Mouse (Mus musculus) layer of hippocampus, adult 9-10 months (tissue): ENCODE data around the gene Ldb3.

Experiments used
- DNase-seq: peaks from one replicate; pipeline ENCODE4 v3.0.0; 2022; ENCODE audit warnings: low spot score

The Ldb3 gene

DNA sequence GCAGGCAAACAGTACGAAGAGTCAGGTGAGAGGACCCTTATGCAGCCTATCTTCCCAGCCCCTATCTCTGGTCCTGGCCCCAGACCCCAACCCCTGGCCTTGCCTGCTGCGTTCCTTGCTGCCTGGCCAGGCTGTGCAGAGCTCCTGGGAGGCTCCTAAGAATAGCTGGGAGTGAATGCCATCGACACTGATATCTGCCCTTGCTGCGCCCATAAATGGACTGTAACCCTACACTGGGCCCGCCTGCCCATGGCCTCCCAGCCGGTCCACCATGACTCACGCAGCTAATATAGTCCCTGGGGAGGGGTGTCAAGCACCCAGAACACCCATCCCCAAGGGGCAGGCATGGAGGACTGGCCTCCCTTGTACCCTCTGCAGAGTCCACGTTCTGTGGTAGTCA, at the start of gene Ldb3:
Gene Ldb3 (minus strand): TSS at position 185 of the 400 bp plus-strand sequence.
- no peak for DNase-seq

DNA sequence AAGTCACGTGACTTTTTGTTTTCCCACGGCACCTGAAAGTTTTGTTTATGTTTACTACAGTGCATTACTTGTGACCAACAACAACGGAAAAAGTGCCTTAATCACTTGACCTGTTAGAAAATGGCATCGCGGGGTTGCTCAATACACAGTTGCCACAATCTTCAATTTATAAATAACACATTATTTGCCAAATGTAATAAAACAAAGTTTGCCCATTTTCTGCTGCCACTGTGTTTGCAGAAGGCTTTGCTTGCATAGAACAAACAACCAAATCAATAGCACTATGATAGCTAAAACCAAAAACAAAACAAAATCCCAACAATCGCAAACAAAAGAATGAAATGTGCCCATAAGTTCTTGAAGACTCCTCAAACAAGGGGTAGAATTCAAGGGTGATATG, 47.2 kb upstream of the Ldb3 start:
- no peak for DNase-seq

DNA sequence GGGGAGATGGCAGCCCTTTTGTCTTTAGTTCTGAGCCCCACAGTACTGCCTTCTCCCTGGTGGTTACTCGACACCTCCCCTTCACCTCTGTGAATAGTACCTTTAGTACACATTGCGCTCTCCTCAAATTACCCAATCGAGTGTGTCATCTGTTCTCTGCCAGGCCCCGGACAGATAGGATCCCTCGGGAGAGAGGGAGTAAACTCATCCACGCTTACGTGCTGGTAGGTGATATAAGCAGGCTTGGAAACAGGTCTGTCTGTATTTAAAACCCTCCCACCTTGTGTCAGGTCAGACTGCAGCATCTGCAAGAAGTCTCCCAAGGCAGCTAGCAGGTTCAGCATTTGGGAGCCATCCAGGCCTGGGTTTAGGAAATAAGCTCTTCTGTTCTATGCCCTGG, 46.7 kb upstream of the Ldb3 start:
- DNase-seq: no peak

GRCm38 (mm10) chr14:34632722-34633448, 44.4 kb upstream of the Ldb3 start:
- DNase-seq: no peak

GRCm38 (mm10) chr14:34626824-34627223, 38.3 kb upstream of the Ldb3 start:
- DNase-seq: no peak

DNA sequence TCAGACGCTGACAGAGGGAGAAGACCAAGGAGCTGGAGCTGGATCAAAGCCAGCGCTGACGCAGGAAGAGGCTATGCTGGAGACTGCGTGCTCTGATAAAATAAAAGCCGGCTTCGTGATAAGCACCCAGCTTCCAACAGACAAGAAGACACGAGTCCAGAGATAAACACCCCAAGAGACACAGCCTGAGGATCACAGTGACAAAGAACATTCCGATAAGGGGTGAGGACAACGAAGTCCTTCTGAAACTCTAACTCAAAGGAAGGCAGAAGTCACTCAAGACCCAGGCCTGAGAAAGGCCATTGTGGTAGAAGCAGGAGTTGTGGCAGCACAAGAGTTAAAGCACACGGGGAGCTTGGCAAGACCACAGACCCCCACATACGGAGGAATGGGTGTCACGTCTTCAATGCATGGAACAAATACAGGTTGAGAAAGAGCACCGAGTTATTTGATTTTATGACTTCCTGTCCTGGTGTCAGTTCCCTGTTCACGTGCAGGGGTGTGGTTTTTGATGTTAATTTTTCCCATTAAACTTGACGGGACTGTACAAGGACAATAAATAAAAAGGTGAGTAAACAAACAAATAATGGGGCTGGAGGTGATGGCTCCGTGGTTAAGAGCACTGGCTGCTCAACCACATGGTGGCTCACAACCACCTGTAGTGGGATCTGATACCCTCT, 35.2 kb upstream of the Ldb3 start:
- DNase-seq: no peak

- DNase-seq: no peak
Measured at GRCm38 (mm10) chr14:34623074-34623473, 34.6 kb upstream of the Ldb3 start.

DNA sequence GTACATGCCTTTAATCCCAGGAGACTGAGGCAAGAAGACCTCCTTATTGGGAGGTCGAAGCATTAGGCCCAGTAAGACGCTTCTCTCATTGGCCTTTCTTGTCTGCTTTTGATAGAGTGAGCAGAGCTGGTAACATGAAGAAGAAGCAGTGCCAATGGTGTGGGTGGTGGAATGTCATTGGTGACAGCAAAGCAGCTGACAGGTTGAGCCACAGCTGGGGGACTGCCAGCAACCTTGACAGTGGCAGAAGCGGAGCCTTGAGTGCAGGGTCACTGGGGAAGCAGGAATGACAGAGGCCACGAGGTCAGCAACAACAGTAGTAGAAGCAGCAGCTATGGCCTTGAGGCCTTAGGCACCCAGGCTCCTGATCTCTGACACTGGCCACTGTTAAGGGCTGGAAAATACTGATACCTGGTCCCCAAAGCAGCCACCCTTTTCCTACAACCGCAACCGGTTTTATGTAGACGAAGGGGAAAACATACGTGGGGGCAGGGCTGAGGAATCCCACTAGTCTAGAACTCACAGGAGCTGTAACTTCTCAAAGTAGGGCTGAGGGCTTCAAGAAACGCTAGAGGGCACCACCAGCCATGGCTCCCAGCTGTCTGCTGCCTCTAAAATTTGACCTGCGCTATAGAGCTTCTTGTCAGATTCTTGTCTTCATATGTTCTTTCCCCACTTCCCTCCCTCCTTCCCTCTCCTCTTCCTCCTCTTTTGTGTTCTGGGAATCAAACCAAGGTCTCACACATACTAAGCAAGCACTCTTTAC, 32.3 kb upstream of the Ldb3 start:
- DNase-seq: no peak

DNA sequence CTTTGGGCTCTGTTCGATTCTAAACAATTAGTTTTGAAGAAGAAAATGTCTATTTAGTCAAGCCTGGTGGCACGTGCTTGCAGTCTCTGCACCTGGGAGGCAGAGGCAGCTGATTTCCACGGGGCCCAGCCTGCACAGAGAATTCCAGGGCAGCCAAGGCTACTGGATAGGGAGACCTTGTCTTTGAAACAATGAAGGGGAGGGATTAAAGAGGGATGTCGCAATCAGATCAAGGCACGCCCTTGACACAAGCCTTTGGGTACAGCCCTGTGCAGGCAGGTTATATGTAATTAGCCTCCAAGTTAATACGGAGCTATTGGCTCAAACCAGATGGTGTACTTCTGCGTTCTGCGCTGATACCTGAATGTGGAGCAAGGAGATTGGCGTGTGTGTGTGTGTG, 30.3 kb upstream of the Ldb3 start:
- DNase-seq: no peak

DNA sequence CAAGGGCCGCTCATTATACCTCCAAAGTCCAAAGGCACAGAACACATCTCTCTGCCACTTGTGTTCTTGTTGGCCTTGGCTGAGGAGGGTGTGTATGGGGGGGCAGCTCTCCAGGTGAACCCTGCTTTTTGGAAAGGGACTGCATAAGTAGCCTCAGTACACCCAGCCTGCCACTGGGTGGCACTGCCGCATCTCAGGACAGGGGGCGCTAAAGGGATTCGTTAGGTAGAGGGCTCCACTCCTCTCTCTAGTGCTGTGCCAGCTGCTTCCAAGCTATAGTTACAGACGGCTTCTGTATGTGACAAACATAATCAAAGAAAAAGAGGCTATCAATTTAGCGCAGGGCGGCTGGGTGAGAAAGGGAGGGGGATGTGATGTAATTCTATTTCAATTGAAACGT, 28.3 kb upstream of the Ldb3 start:
- DNase-seq: peak; percentile 53

GRCm38 (mm10) chr14:34615625-34616024, 27.1 kb upstream of the Ldb3 start:
- no peak for DNase-seq

- DNase-seq: no peak
Measured at GRCm38 (mm10) chr14:34615082-34615481, 26.6 kb upstream of the Ldb3 start.

DNA sequence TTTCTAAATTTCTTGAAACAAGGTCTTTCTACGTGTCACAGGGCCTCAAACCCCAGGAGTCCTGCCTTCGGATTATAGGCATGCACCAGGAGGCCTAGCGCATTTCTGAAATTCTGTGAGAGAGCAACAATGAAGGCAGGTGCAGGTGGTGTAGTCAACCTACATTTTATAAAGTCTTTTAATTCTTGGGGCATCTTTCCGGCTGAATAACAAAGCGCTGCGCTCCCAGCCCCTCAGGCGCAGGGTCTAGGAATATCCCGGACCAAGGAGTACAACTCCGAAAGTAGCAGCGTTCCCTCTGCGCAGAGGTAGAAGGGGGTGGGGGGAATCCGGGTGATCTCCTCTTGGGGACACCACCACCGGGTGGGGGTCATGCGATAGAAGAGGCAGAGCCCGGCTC, 26.1 kb upstream of the Ldb3 start:
- no peak for DNase-seq

DNA sequence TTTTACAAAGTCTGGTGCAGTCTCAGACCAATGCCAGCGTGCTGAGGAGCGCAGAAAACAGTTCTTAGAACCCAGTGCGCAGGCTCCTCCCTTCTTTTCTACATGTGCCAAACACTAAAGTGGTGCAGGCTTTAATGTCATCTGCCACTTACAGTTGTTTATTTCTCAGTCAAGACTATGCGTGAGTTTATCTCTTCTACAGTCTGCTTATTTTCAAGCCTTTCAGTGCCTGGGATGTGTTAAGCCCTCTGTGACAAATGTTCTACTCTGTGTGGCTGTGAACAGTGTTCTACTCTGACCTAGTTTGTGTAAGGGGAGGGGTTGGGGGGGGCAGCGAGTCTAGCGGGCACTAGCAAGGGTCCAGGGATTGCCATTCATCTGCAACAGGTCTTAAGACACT, 25.0 kb upstream of the Ldb3 start:
- DNase-seq: no peak

DNA sequence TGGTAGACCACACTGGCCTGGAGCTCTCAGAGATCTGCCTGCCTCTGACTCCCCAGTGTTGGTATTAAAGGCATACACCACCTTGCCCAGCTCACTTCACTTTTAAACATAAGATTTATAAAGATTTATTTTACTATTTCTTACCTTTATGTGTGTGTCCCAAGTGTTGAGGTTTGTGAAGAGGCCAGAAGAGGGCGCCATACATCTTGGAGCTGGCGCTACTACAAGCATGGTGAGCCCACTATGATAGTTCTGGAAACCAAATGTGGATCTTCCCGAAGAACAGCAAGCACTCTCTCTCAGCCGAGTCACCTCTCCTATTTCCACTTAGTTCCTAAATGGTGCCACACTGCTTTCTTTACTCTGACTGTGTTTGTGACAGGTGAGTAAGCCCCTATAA, 23.7 kb upstream of the Ldb3 start:
- DNase-seq: no peak

DNA sequence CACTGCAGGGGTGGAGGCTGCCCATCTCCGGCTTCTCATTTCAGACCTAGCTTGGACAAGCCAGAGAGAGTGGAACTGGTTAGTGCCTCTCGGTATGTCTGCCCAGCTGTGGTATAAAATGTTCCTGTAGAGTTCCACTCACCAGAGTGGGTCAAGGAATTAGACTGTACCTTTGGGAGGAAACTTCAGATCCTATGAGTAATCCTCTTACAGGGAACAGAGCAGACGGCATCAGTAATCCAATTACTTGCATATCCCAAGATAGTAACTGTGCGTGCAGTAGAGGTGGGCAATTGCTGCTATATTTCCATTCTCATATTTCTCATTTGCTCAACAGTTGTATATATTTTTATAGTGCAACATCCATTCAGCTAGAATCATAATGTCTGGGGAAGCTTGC, 23.1 kb upstream of the Ldb3 start:
- DNase-seq: no peak

- no peak for DNase-seq
Measured at GRCm38 (mm10) chr14:34601910-34602309, 13.4 kb upstream of the Ldb3 start.

DNA sequence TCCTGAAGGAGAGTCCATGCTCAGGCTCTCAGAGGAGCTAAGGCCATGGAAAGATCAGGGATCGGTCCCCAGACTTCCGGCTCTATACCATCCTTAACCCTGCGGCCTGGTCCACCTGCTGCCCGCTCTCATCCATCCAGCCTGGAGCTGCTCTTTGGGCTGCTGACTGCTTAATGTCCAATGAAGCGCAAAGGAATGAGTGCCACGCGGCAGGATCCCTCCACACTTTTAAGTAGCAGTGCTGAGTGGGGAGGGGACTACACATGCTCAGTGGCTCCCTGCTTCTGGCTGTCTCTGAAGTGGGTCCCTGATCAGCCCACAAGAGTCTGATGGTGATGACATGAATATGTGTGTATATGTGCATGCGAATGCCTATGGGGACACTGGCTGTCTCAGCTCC, 11.5 kb upstream of the Ldb3 start, which contains the start of gene Opn4:
Gene Opn4 (minus strand): TSS at position 202 of the 400 bp plus-strand sequence.
- DNase-seq: no peak

GRCm38 (mm10) chr14:34595596-34596255, 7.2 kb upstream of the Ldb3 start:
- DNase-seq: no peak

- DNase-seq: no peak
Measured at GRCm38 (mm10) chr14:34591741-34592535, 3.5 kb upstream of the Ldb3 start.
